Mouse (Mus musculus) erythroblast, adult 5-6 weeks (primary cell): ENCODE measurements around the gene Atg14. TPM values are rescaled to one million over a fixed set of nuclear protein-coding genes. Genes with fewer than 3 reads are reported as not detected.

Experiments used
- ATAC-seq: replicated peaks from 2 replicates; pipeline ENCODE4 v1.8.0; 2016; ENCODE audit warnings: moderate number of reproducible peaks, mild to moderate bottlenecking, moderate TSS enrichment, inconsistent platforms; ENCODE audit not compliant: poor library complexity, low FRiP score, severe bottlenecking
- total RNA-seq, 2 experiments: library from RNA; stranded (forward) in 1 of 2; stranded (reverse) in 1 of 2; fragments of 150-400 nt in 1 of 2; fragments of 200-764, 138-1000 nt in 1 of 2; gene quantifications; 2 replicates each; pipeline versions ENCODE4 v1.2.3 to v1.2.4; 2015 to 2017; ENCODE audit warnings: low replicate concordance in 2 of 2

The Atg14 gene
- total RNA-seq, 2 experiments from 2014 or later: 11.5 to 53.5 TPM

DNA sequence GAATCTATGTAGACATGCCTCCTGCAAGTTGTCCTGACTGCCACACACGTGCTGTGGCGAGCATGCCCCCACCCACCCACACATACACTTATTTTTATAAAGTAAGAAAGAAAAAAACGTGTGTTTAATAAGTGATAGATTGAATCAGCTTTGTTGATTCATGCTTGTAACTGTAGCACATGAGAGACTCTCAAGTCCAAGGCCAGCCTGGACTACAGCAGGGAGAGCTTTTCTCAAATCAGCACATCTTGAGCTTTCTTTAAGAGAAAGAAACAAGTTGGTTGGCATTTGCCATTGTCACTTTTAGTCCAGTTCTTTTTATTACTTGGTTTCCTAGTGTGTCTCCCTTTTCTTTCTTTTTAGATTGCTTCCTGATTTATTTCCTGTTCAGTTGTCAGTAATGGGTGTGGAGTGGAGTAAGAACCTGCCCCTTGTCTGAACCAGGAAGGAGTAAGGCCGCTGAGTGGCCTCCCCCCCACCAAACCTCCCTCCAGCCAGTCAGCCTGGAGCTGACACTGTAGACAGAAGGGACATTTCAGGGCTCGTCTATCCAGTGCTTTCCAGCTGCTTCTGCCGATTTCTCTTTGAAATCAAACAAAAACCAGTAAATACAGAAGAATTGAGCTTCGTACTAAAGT lies 55.5 kb downstream of the Atg14 start:
- 0 out of 2 replicates have a peak, but pooled peaks have one; percentile 16 for ATAC-seq

DNA sequence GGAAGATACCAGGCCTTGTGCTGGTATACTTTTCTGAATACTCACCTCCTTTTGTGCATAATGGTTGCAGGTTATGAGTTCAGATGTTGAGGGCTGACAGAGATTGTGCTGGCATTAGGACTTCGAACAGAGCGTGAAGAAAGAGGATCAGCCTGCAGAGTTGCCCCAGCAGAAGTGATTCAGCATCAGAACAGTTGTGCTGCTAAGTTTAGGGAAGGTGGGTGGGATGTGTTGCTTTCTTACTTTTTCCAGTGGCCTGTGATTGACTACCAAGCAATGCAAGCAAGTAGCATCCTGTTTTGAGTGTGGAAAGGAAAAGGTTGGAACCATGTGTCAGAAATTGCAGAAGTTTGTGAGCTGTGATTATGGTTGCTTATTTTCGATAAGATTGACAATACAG lies 56.8 kb downstream of the Atg14 start:
- ATAC-seq: no peak

DNA sequence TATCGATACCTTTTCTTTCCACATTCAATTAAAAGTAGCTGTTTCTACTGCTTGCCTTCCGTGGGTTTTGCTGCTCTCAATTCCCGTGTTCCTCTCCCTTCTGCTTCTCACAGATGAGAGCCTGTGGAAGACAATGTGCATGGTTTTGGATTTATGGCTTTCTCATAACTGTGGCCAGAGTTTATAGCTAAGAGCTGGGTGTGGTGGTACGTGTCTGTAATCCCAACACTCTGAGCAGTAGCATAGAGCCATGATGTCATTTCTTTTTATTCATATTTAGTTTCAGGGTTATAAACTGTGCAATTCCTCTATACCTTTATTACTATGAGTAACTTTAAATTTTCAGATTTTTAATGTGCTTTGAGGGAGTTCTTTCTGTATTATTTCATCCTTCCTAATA lies 60.2 kb downstream of the Atg14 start:
- no peak for ATAC-seq

DNA sequence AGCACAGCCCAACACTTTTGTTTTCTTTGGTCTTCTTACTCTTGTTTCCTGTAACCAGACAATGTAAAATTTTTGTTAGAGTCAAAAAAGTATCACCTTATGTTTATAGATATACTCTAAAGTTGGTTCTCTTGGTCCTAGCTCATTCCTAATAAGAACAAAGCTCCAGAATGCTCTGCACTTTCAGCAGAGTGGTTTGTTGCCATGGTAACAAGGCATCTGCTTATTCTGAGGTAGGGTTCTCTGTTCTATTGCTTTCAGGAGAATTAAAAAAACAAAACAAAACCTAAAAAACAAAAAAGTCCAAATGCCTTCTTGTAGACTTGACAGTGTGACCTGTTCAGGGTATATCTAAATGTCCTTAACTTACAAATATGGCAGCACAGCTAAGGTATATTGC lies 62.4 kb downstream of the Atg14 start:
- ATAC-seq: no peak

DNA sequence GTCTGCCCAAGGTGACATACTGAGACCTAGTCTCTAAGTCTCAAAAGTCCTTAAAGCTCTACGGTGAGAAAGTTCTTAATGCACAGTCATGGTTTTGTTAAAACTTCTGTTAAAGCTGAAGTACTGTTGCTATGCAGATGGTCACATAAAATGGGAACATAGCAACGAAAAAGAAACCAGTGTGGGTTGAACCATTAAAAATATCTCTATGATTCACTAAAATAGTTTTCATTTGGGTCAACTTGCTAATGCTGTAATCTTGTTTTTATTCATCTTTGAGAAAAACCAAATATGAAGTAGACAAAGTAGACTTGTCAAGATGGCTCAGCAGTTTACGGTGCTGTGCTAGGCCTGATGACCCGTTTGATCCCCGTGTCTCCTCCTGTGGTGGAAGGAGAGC lies 63.8 kb downstream of the Atg14 start:
- ATAC-seq: no peak

DNA sequence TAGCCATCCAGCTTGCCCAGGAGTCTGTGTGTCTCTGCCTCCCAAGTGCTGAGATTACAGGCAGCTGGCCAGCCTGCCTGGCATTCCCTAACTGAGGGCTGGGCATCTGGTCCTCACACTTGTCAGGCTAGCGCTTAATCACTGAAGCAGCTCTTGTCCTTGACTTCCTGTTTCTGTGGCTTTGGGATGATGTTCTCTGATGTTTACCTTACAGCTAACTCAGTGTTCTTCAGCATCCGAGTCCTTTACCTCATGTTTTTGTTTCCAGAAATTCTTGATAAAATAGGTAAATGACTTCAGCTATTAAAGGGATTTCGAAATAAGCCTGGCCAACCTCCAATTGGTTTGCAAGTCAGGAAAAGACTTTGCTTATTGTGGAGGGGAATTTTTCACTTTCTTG lies 66.4 kb downstream of the Atg14 start:
- ATAC-seq: no peak

DNA sequence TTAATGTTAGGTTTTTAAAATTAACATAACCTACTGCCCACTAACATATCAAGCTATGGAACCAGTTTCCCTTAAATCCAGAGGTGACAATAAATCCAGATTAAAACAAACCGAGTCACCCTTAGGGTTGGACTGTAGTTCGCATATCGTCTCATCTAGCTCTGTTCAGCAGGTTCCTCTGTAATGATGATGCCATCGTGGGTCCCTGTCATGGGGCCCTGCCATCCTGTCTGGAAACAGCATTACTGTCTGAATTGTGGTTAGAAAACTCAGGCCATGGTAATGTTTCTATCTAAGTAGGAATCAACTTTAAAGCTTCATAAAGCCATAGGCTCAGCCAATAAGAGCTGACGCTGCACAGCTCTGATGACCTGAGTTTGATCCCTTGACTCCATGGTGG lies 71.8 kb downstream of the Atg14 start:
- no peak for ATAC-seq

DNA sequence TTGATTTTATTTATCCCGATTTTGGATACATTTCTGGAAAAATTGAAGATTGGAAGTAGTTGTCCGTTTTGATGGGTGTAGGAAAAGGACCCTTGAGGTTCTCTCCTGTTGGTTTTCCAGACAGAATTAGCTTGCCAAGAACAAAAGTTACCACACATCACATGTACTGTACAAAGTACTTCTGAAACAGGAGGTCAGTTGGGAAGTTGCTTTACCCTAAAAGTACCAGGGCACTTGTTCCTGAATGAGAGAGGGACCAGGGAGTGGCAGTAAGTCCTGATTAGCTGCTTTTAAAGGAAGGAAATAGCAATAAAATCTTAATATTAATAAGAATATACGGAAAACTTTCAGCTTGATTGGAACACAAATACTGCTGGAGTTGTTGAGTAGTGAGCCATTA lies 73.3 kb downstream of the Atg14 start:
- ATAC-seq: no peak

DNA sequence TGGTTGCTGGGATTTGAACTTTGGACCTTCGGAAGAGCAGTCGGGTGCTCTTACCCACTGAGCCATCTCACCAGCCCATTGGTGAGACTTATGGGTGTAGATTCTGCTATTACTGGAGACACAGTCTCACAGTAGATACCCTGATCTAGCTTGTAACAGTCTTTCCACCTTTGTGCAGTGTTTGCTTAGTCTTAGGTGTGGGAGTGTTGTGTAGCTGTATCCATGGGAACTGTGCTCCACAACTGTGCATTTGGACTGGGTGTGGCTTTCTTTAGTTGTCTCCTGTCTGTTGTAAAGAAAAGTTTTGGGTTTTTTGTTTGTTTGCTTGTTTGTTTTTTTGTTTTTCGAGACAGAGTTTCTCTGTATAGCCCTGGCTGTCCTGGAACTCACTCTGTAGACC lies 74.5 kb downstream of the Atg14 start:
- no peak for ATAC-seq

DNA sequence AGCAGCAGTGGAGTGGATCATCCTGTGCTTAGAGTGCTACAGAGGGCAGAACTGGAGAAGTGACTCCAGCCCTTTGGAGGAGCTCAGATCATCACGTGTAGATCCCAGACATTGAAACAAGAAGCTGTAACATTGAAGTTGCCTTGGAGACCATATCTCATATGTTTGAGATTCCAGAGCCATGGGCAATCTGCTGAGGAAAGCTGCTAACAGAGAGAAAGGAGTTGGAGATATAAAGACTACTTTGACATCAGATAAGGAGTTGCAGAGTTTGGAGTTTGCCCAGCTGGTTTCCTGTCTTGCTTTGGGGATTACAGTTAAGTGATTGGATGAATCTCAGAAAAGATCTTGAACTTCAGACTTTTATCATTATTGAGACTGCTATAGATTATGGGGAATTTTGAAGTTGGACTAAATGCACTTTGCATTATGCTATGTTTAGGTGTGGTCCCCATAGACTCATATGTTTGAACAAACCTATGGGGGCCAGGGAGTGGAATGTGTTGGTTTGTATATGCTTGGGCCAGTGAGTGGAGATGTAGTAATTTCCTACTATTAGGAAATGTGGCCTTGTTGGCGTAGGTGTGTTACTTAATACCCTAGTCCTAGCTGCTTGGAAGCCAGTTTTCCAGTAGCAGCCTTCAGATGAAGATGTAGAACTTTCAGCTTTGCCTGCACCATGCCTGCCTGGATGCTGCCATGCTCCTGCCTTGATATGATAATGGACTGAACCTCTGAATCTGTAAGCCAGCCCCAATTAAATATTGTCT lies 76.7 kb downstream of the Atg14 start:
- ATAC-seq: no peak

Other genes starting within 250 kb of the Atg14 start
- gene Lgals3, start 202.9 kb downstream of the Atg14 start, total RNA-seq (2015; ENCODE audit: low replicate concordance): 100 and 159 TPM in 2 replicates
- gene Lgals3, start 202.9 kb downstream of the Atg14 start, total RNA-seq (2017; ENCODE audit: low replicate concordance): 45.4 and 53.7 TPM in 2 replicates
- gene Dlgap5, start 152.2 kb downstream of the Atg14 start, total RNA-seq (2015; ENCODE audit: low replicate concordance): 42.8 and 49.2 TPM in 2 replicates
- 64.0 and 79.3 TPM in 2 replicates for gene Dlgap5, start 152.2 kb downstream of the Atg14 start, total RNA-seq (2017; ENCODE audit: low replicate concordance)
- gene Fbxo34, start 120.2 kb downstream of the Atg14 start, total RNA-seq (2015; ENCODE audit: low replicate concordance): 153 and 163 TPM in 2 replicates
- 302 and 381 TPM in 2 replicates for gene Fbxo34, start 120.2 kb downstream of the Atg14 start, total RNA-seq (2017; ENCODE audit: low replicate concordance)
- gene Ktn1, start 77.8 kb upstream of the Atg14 start, total RNA-seq (2015; ENCODE audit: low replicate concordance): 7.3 and 48.0 TPM in 2 replicates
- 6.6 and 17.8 TPM in 2 replicates for gene Ktn1, start 77.8 kb upstream of the Atg14 start, total RNA-seq (2017; ENCODE audit: low replicate concordance)